Mouse (Mus musculus) bone marrow, adult 2 months (tissue): Measurements from ENCODE around the gene Aff3.

Source experiments
- CTCF ChIP-seq: fragments of 200-500 bp; IDR thresholded peaks from 2 replicates; pipeline ENCODE4 v1.5.1; 2011; ENCODE audit warnings: low read length, control low read depth; ENCODE audit not compliant: control insufficient read depth, insufficient read depth
- POLR2A ChIP-seq: fragments of 200-500 bp; IDR thresholded peaks from 2 replicates; pipeline ENCODE4 v1.6.1; 2011; ENCODE audit warnings: low read depth, mild to moderate bottlenecking, control low read depth, low read length, borderline replicate concordance; ENCODE audit not compliant: control insufficient read depth

GRCm38 (mm10) chr1:38318614-38319013 lies 346.1 kb downstream of the Aff3 start:
- TF ChIP-seq POLR2A (no peak), CTCF (no peak)
